Comparison of ENCODE assay signal across 8 mouse cellular contexts in genomic region chr7:141194830-141195229, GRCm38 (mm10). TPM values are rescaled to one million over a fixed set of nuclear protein-coding genes. Genes with fewer than 3 reads are reported as not detected.
A peak's percentile ranks its signal among the peaks of the same experiment; 100 is the strongest.
DNase-seq lines count a peak whose midpoint lies in the region; ATAC-seq lines count a peak whose summit lies in the region.

No protein-coding gene starts in this region.

- peak overlapping the region; percentile 57 for H3K9ac ChIP-seq in limb, embryonic 12.5 days (replicated peaks)
- peak overlapping the region; percentile 36; the same call in 1 of the 2 replicates for H3K9ac ChIP-seq in midbrain, embryonic 14.5 days (replicated peaks; ENCODE audit: low read length)

- peak overlapping the region; percentile 97 for H3K4me2 ChIP-seq in limb, embryonic 12.5 days
- peak overlapping the region; percentile 97 for H3K4me2 ChIP-seq in midbrain, embryonic 14.5 days (ENCODE audit: low read length)

- no peaks in the 10 kb centered on the region for H3K9me3 ChIP-seq in limb, embryonic 12.5 days
- H3K9me3 ChIP-seq in midbrain, embryonic 14.5 days (ENCODE audit: control insufficient read depth, low read length): no peaks in the 10 kb centered on the region

- peak; percentile 76 for DNase-seq in cerebellum, adult 11 months
- DNase-seq in embryo, embryonic 9.5 days (ENCODE audit: extremely low spot score): peak; percentile 93
- peak; percentile 92 for DNase-seq in kidney, adult 11 months
- peak; percentile 96 for DNase-seq in midbrain, embryonic 14.5 days
- peak; percentile 94 to 99 for DNase-seq in spleen, adult 18-20 months

- H3K4me1 ChIP-seq in limb, embryonic 12.5 days (replicated peaks): peaks cover 20% of the 10 kb centered on the region
- H3K4me1 ChIP-seq in midbrain, embryonic 14.5 days (ENCODE audit: control insufficient read depth, insufficient read depth, low read length): peaks cover 20% of the 10 kb centered on the region

- H3K36me3 ChIP-seq in limb, embryonic 12.5 days: peaks cover 46% of the 10 kb centered on the region
- H3K36me3 ChIP-seq in midbrain, embryonic 14.5 days (ENCODE audit: control insufficient read depth, insufficient read depth, low read length): peaks cover 25% of the 10 kb centered on the region

- no peaks in the 10 kb centered on the region for H3K27me3 ChIP-seq in limb, embryonic 12.5 days
- H3K27me3 ChIP-seq in midbrain, embryonic 14.5 days (ENCODE audit: control insufficient read depth, insufficient read depth, low read length): no peaks in the 10 kb centered on the region

- under 1% methylated on average over 28 of the region's 28 CpGs for WGBS in limb, embryonic 12.5 days
- WGBS in midbrain, embryonic 14.5 days: under 1% methylated on average over 28 of the region's 28 CpGs

- peak overlapping the region; percentile 85 for H3K27ac ChIP-seq in limb, embryonic 12.5 days
- H3K27ac ChIP-seq in midbrain, embryonic 14.5 days (replicated peaks; ENCODE audit: low read depth, low read length): peak overlapping the region; percentile 81

- peak overlapping the region; percentile 92 for H3K4me3 ChIP-seq in limb, embryonic 12.5 days (replicated peaks)
- peak overlapping the region; percentile 88 for H3K4me3 ChIP-seq in midbrain, embryonic 14.5 days (replicated peaks; ENCODE audit: low read depth, low read length)

- no peak for ATAC-seq in cerebellum, adult (ENCODE audit: insufficient number of reproducible peaks, low FRiP score, low TSS enrichment)
- ATAC-seq in granulocyte monocyte progenitor cell, adult 5-6 weeks (replicated peaks; ENCODE audit: poor library complexity, severe bottlenecking): peak; percentile 65
- 0 out of 2 replicates have a peak, but pooled peaks have one; percentile 9 for ATAC-seq in limb, embryonic 12.5 days (ENCODE audit: insufficient number of reproducible peaks, insufficient read depth, low FRiP score, low TSS enrichment, low read depth)
- peak; percentile 47; the same call in 1 of the 2 replicates for ATAC-seq in midbrain, embryonic 14.5 days (ENCODE audit: low FRiP score, low TSS enrichment)

RNA-seq across cellular contexts. Expression of gene Lrrc56, which starts 0.9 kb away (rescaled TPM):
- total RNA-seq in granulocyte monocyte progenitor cell, adult 5-6 weeks (2014; fragmentation: Nextera tagmentation): 1.4 and 2.4 TPM in 2 replicates
- 0.52 and 0.62 TPM in 2 replicates for total RNA-seq in granulocyte monocyte progenitor cell, adult 5-6 weeks (2017)
- 17.0 and 19.0 TPM in 2 replicates for polyA plus RNA-seq in limb, embryonic 12.5 days (2016; fragmentation: Nextera tagmentation; extraction: Ambion mirVana)
- 9.0 and 9.8 TPM in 2 replicates for polyA plus RNA-seq in midbrain, embryonic 14.5 days (2014; fragmentation: Nextera tagmentation; extraction: Ambion mirVana)

RNA-seq across cellular contexts. Expression of gene Hras, which starts 1.0 kb away (rescaled TPM):
- 57.4 and 69.3 TPM in 2 replicates for total RNA-seq in granulocyte monocyte progenitor cell, adult 5-6 weeks (2014; fragmentation: Nextera tagmentation)
- 24.9 and 28.8 TPM in 2 replicates for total RNA-seq in granulocyte monocyte progenitor cell, adult 5-6 weeks (2017)
- polyA plus RNA-seq in limb, embryonic 12.5 days (2016; fragmentation: Nextera tagmentation; extraction: Ambion mirVana): 95.3 and 98.1 TPM in 2 replicates
- polyA plus RNA-seq in midbrain, embryonic 14.5 days (2014; fragmentation: Nextera tagmentation; extraction: Ambion mirVana): 125 and 176 TPM in 2 replicates

RNA-seq across cellular contexts. Expression of gene Lmntd2, which starts 19.1 kb away (rescaled TPM):
- 2.2 TPM in 1 of 2 replicates, not detected in the other for total RNA-seq in granulocyte monocyte progenitor cell, adult 5-6 weeks (2014; fragmentation: Nextera tagmentation)
- total RNA-seq in granulocyte monocyte progenitor cell, adult 5-6 weeks (2017): 0.34 TPM in 1 of 2 replicates, not detected in the other
- 4.2 and 5.2 TPM in 2 replicates for polyA plus RNA-seq in limb, embryonic 12.5 days (2016; fragmentation: Nextera tagmentation; extraction: Ambion mirVana)
- polyA plus RNA-seq in midbrain, embryonic 14.5 days (2014; fragmentation: Nextera tagmentation; extraction: Ambion mirVana): 0.88 and 1.1 TPM in 2 replicates

RNA-seq across cellular contexts. Expression of gene Rassf7, which starts 20.8 kb away (rescaled TPM):
- total RNA-seq in granulocyte monocyte progenitor cell, adult 5-6 weeks (2014; fragmentation: Nextera tagmentation): 3.1 and 4.5 TPM in 2 replicates
- 2.0 and 4.5 TPM in 2 replicates for total RNA-seq in granulocyte monocyte progenitor cell, adult 5-6 weeks (2017)
- polyA plus RNA-seq in limb, embryonic 12.5 days (2016; fragmentation: Nextera tagmentation; extraction: Ambion mirVana): 39.1 and 43.7 TPM in 2 replicates
- polyA plus RNA-seq in midbrain, embryonic 14.5 days (2014; fragmentation: Nextera tagmentation; extraction: Ambion mirVana): 25.9 and 27.2 TPM in 2 replicates

RNA-seq across cellular contexts. Expression of gene Rnh1, which starts 22.2 kb away (rescaled TPM):
- 79.1 and 109 TPM in 2 replicates for total RNA-seq in granulocyte monocyte progenitor cell, adult 5-6 weeks (2014; fragmentation: Nextera tagmentation)
- 45.2 and 47.7 TPM in 2 replicates for total RNA-seq in granulocyte monocyte progenitor cell, adult 5-6 weeks (2017)
- 88.5 and 91.5 TPM in 2 replicates for polyA plus RNA-seq in limb, embryonic 12.5 days (2016; fragmentation: Nextera tagmentation; extraction: Ambion mirVana)
- 39.3 and 39.7 TPM in 2 replicates for polyA plus RNA-seq in midbrain, embryonic 14.5 days (2014; fragmentation: Nextera tagmentation; extraction: Ambion mirVana)
